Mouse (Mus musculus) spleen, adult 10 weeks (tissue): ENCODE measurements around the gene Nme3. TPM values are rescaled to one million over a fixed set of nuclear protein-coding genes. Genes with fewer than 3 reads are reported as not detected.

Source experiments
- polyA plus RNA-seq: library from polyadenylated mRNA; stranded (reverse); fragments of 350-450 nt; fragmentation: Illumina TruSeq; extraction: RNeasy Lipid Tissue Mini Kit (QIAGEN cat#74804); gene quantifications from one replicate; pipeline ENCODE4 v1.2.3, GENCODE M21; 2015; ENCODE audit warnings: low replicate concordance; ENCODE audit not compliant: insufficient read depth

Nme3 gene
- polyA plus RNA-seq = 14.5 TPM

DNA sequence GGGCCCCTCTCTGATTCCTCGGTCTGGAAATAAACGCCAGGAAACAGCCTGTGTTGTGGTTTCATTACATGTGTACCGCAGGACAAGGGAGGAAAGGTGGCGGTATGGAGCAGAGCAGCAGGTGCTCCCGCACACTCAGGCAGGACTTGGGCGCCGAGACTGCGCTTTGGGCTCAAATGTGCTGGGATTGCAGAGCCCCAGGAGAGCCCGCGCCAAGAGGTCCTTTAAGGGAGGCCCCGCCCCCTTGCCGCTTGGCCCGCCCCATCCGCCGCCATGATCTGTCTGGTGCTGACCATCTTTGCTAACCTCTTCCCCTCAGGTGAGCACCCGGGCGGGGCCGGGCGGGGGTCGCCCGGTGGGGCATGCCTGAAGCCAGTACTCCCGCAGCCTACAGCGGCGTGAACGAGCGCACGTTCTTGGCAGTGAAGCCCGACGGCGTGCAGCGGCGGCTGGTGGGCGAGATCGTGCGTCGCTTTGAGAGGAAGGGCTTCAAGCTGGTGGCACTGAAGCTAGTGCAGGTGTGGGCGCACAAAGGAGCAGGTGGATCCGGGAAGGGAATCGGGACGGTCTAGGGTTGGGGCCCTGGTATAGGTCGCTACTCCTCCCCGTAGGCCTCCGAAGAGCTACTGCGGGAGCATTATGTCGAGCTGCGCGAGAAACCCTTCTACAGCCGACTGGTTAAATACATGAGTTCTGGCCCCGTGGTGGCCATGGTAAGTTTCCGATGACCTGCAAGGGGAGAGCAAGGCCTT, at the start of gene Nme3:
Gene Nme3 (plus strand): TSS at position 260 of the 752 bp plus-strand sequence.

DNA sequence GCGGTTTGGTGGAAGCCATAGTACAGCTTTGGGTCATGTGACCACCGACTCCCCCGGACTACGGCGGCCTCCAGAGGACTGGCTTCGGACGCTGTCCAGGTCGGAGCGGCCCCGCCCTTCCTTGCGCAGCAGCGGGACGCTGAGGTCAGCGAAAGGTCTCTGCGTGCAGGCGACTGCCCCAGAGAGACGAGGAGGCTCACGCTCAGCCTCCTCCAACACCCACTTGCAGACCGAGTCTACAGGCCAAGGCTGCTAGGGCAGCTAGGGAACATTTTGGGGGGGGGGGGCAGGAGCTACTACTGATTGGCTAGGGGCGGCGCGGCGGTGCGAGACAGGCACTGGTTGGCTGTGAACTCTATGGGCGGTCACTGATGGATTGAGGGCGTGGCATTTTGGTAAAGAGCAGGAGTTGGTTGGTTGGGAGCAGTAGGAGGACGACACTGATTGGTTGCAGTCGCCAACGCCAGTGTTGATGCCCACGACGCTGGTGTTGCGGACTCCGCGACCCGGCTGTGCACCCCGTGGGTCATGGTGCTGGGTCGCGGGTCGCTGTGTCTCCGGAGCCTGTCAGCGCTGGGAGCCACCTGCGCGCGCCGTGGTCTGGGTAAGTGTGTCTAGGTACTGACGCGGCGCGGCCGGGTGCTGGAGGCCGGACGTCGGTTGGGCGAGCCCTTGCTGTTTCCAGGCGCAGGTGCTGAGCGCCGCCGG, 46.1 kb upstream of the Nme3 start, which contains the start of gene Fahd1:
Gene Fahd1 (minus strand): TSS at position 300 of the 708 bp plus-strand sequence.

DNA sequence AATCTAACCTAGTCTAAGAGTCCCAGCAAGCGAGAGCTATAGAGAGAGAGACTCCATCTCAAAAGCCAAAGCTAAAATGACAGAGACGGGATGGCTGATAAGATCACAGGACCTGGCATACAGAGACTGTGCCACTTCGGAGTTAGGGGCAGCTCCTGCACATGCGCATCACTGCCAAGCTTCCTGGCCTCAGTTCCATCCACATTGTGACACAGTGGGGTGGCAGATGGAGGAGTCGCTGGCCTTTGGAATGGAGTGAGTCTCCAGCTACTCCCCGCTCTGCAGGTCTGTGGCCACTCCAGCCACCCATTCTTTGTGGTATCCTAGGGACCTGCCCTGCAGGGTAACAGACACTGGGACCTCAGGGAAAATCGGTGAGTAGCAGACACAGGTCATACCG, 30.5 kb upstream of the Nme3 start, which contains the start of gene Igfals:
Gene Igfals (plus strand): TSS at position 222 of the 400 bp plus-strand sequence.

DNA sequence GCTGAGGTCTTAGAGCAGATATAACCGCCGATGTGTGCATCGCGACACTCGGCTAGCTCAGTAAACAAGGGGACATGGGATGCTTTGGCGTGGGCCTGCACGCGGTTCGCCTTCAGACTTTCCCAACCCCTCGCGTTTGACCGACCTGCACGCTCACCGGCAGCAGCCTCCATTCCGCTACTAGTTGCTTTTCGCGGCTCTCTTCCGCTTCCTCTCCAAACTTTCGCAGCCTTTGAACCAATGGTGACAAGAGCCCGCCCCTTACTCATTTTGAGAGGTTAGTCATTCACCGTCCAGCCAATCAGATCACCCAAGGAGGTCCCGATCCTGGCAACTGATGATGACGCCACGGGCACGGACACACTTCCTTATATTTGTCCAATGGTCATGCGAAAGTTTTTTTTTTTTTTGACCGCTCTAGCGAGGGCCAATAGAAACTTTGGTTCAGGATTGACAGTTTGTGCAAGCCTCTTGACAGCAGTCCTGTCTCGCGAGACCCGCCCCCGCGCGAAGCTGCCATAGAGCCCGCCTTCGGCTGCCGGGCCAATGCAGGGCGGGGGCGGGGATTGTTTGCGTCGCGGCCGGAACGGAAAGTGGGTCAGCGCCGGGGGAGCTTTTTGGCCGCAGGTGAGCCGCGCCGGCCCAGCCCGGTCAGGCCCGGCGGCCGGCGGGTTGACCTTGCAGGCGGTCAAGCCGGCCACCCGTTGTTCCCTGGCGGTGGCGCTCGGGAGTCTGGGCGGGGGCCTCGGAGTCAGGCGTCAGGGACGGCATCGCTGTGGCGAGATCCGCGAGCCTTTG, 10.0 kb upstream of the Nme3 start, which contains the start of the genes Nubp2 and Spsb3:
Gene Nubp2 (minus strand): TSS at position 216 of the 798 bp plus-strand sequence.
Gene Spsb3 (plus strand): TSS at position 510 of the 798 bp plus-strand sequence.

DNA sequence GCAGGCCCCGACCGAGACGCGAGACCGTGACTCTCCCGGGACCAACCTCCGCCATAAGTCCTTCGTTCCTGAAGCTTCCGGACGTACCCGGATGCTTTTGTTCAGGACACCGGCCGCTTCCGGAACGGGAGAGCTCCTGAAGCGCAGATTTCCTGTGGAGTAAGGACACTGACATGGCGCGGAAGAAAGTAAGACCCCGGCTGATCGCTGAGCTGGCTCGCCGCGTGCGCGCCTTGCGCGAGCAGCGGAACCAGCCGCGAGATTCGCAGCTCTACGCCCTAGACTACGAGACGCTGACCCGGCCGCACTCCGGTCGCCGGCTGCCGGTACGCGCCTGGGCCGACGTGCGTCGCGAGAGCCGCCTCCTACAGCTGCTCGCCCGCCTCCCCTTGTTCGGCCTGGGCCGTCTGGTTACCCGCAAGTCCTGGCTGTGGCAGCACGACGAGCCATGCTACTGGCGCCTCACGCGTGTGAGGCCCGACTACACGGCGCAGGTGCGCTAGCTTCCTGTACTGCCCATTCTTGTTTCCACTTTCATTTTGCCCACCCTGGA, 1.2 kb upstream of the Nme3 start, which contains the start of the genes Eme2 and Mrps34:
Gene Eme2 (minus strand): TSS at position 93 of the 553 bp plus-strand sequence.
Gene Mrps34 (plus strand): TSS at position 122 of the 553 bp plus-strand sequence.

DNA sequence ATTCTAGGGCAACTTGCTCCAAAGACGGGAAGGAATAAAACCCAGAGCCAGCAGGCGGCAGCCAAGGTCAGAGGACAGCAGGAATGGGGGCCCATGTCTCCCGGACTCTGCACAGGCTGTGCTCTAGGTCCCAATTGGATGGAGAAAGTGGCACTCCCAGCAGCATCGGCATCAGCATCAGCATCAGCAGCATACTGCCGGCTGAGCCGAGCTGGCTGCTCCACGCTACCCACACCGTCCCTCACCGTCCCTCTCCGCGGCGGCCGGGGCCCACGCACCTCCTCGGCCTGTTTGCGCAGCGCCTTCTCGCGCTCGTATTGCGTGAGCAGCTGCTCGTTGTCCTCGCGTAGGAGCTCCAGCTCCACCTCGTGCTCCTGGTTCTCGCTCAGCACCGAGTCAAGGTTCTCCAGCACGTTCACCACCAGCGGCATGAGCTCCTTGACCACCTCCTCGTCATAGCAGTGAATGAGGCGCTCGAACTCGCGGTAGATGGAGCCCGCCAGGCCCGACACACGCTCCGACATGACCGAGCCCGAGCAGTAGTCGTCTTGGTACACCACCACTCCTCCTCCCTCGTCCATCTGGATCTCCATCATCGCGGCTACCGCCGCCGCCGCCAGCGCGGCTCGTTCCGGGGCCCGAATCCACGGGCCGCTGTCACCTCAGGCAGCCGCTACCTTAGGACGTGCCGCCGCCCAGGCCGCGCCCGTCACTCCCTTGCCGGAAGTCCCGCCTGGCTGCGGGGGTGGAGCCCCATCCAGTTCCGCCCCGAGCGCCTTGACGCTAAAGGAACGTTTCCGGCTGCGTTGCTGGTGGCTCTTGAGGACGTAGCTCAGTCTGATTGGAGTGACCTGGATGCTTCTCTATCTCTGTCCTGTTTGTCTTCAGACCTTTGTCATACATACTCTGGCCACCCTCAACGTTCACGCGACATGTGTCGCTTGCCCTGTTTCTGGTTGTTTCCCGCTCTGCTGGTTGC, 40.2 kb downstream of the Nme3 start, which contains the start of gene Mapk8ip3:
Gene Mapk8ip3 (minus strand): TSS at position 719 of the 979 bp plus-strand sequence.

Other genes with a start within 250 kb of the Nme3 start
- gene Slc9a3r2, start 246.2 kb upstream of the Nme3 start, polyA plus RNA-seq = 21.0 TPM
- gene Npw, start 238.0 kb upstream of the Nme3 start, polyA plus RNA-seq = not detected
- 15.5 TPM for gene Zfp598, start 226.8 kb upstream of the Nme3 start, polyA plus RNA-seq
- gene Syngr3, start 206.5 kb upstream of the Nme3 start, polyA plus RNA-seq = not detected
- 16.0 TPM for gene Gfer, start 200.3 kb upstream of the Nme3 start, polyA plus RNA-seq
- 4.3 TPM for gene Noxo1, start 200.3 kb upstream of the Nme3 start, polyA plus RNA-seq
- gene Tbl3, start 188.8 kb upstream of the Nme3 start, polyA plus RNA-seq = 8.7 TPM
- not detected for gene Rnf151, start 178.4 kb upstream of the Nme3 start, polyA plus RNA-seq
- gene Rps2, start 178.4 kb upstream of the Nme3 start, polyA plus RNA-seq = 1,280 TPM
- gene Ndufb10, start 172.0 kb upstream of the Nme3 start, polyA plus RNA-seq = 148 TPM
- gene Rpl3l, start 168.7 kb upstream of the Nme3 start, polyA plus RNA-seq = not detected
- 62.1 TPM for gene Msrb1, start 159.9 kb upstream of the Nme3 start, polyA plus RNA-seq
- not detected for gene Hs3st6, start 143.5 kb upstream of the Nme3 start, polyA plus RNA-seq
- gene Meiob, start 92.2 kb upstream of the Nme3 start, polyA plus RNA-seq = 0.51 TPM
- gene Hagh, start 56.4 kb upstream of the Nme3 start, polyA plus RNA-seq = 62.0 TPM
- gene Fahd1, start 46.1 kb upstream of the Nme3 start, polyA plus RNA-seq = 9.4 TPM
- gene Igfals, start 30.5 kb upstream of the Nme3 start, polyA plus RNA-seq = 0.36 TPM
- gene Nubp2, start 10.2 kb upstream of the Nme3 start, polyA plus RNA-seq = 30.4 TPM
- gene Spsb3, start 9.9 kb upstream of the Nme3 start, polyA plus RNA-seq = 12.0 TPM
- 12.4 TPM for gene Eme2, start 1.4 kb upstream of the Nme3 start, polyA plus RNA-seq
- gene Mrps34, start 1.4 kb upstream of the Nme3 start, polyA plus RNA-seq = 18.6 TPM
- 68.1 TPM for gene Mapk8ip3, start 40.5 kb downstream of the Nme3 start, polyA plus RNA-seq
- 50.0 TPM for gene Jpt2, start 64.2 kb downstream of the Nme3 start, polyA plus RNA-seq
- 25.7 TPM for gene Cramp1l, start 119.3 kb downstream of the Nme3 start, polyA plus RNA-seq
- 42.9 TPM for gene Ift140, start 119.6 kb downstream of the Nme3 start, polyA plus RNA-seq
- 19.4 TPM for gene Tmem204, start 187.1 kb downstream of the Nme3 start, polyA plus RNA-seq
- 20.8 TPM for gene Telo2, start 219.5 kb downstream of the Nme3 start, polyA plus RNA-seq
- not detected for gene Ptx4, start 224.3 kb downstream of the Nme3 start, polyA plus RNA-seq
- 21.3 TPM for gene Clcn7, start 236.9 kb downstream of the Nme3 start, polyA plus RNA-seq